Mouse (Mus musculus): Measurements from ENCODE around the gene Tmem88.
"Not testable (repeated sequence)": the region's sequence is repeated elsewhere in the genome, so short reads cannot be mapped to it uniquely, and the experiment has no call there.

Gene Tmem88

GRCm38 (mm10) chr11:69405397-69406200 is 7.6 kb upstream of the Tmem88 start:
- in situ Hi-C loops (cut with MboI, MseI) = no loop called here

GRCm38 (mm10) chr11:69404595-69405396 is 6.8 kb upstream of the Tmem88 start:
- in situ Hi-C loops (cut with MboI, MseI) = loop anchor here (5.0 kb wide), 1 partner anchor 33 kb away; no protein-coding TSS in a partner anchor

- in situ Hi-C loops (cut with MboI, MseI) = loop anchor here (5.0 kb wide), 1 partner anchor 33 kb away; no protein-coding TSS in a partner anchor
Measured at GRCm38 (mm10) chr11:69403691-69404594, 5.9 kb upstream of the Tmem88 start.

GRCm38 (mm10) chr11:69401987-69402386 is 4.0 kb upstream of the Tmem88 start:
- in situ Hi-C loops (cut with MboI, MseI) = loop anchor here (5.0 kb wide), 1 partner anchor 35 kb away; no protein-coding TSS in a partner anchor

- in situ Hi-C loops (cut with MboI, MseI) = loop anchor here (5.0 kb wide), 1 partner anchor 36 kb away; no protein-coding TSS in a partner anchor
Measured at GRCm38 (mm10) chr11:69401210-69401637, 3.2 kb upstream of the Tmem88 start.

- in situ Hi-C loops (cut with MboI, MseI) = loop anchor here (5.0 kb wide), 1 partner anchor 37 kb away; no protein-coding TSS in a partner anchor
Measured at GRCm38 (mm10) chr11:69400083-69400850, 2.2 kb upstream of the Tmem88 start.

- in situ Hi-C loops (cut with MboI, MseI) = loop anchor here (5.0 kb wide), 1 partner anchor 38 kb away; no protein-coding TSS in a partner anchor
Measured at GRCm38 (mm10) chr11:69399201-69400082, 1.4 kb upstream of the Tmem88 start.

- in situ Hi-C loops (cut with MboI, MseI) = no loop called here
Measured at GRCm38 (mm10) chr11:69398486-69399200, 609 bp upstream of the Tmem88 start.

- in situ Hi-C loops (cut with MboI, MseI) = no loop called here
Measured at GRCm38 (mm10) chr11:69397581-69398057, 415 bp downstream of the Tmem88 start.

GRCm38 (mm10) chr11:69396772-69397171 is 1.3 kb downstream of the Tmem88 start:
- in situ Hi-C loops (cut with MboI, MseI) = no loop called here

- in situ Hi-C loops (cut with MboI, MseI) = no loop called here
Measured at GRCm38 (mm10) chr11:69395634-69396373, 2.2 kb downstream of the Tmem88 start.

GRCm38 (mm10) chr11:69395235-69395633 is 2.8 kb downstream of the Tmem88 start, which contains the start of the genes Naa38 and Cyb5d1:
Naa38 (plus strand) TSS chr11:69395487.
Cyb5d1 (minus strand) TSS chr11:69395631.
- in situ Hi-C loops (cut with MboI, MseI) = not testable (repeated sequence)

GRCm38 (mm10) chr11:69394591-69395167 is 3.4 kb downstream of the Tmem88 start:
- in situ Hi-C loops (cut with MboI, MseI) = not testable (repeated sequence)

GRCm38 (mm10) chr11:69390400-69391034 is 7.5 kb downstream of the Tmem88 start:
- in situ Hi-C loops (cut with MboI, MseI) = no loop called here

- in situ Hi-C loops (cut with MboI, MseI) = loop anchor here (5.0 kb wide), 1 partner anchor 132 kb away; no protein-coding TSS in a partner anchor
Measured at GRCm38 (mm10) chr11:69389531-69390399, 8.3 kb downstream of the Tmem88 start.

- in situ Hi-C loops (cut with MboI, MseI) = loop anchor here (5.0 kb wide), 1 partner anchor 131 kb away; no protein-coding TSS in a partner anchor
Measured at GRCm38 (mm10) chr11:69388680-69389079, 9.4 kb downstream of the Tmem88 start.
